Mouse (Mus musculus): ENCODE data around the gene Hus1b.

DNA sequence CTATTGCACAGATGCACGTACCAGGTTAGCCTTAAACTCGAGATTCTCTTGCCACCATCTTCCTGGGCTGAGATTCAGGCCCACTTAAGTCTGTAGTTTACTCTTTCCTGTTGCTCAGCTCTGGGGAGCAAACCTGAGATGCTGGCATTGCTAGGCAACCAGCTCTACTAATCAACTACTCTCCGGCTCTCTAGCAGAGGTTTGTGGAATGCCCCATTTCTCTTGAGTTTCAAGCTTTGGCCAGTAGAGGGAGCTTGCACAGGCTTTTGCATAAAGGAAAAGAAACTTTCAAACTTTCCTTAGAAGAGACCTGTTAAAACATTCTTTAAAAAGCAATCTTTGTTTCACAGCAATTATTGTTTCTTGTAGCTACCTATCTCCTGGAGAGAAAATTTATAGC is 46.3 kb upstream of the Hus1b start:
- TF ChIP-seq MAX (IDR thresholded peaks at IDR 0.05) (no peak), USF1 (IDR thresholded peaks at IDR 0.05; ENCODE audit: low read depth) (no peak), CTCF (IDR thresholded peaks at IDR 0.05; ENCODE audit: control insufficient read depth, insufficient read depth, insufficient read length) (no peak), CEBPB (IDR thresholded peaks at IDR 0.05; ENCODE audit: low read depth) (no peak), FOSL1 (IDR thresholded peaks at IDR 0.05; ENCODE audit: insufficient read depth, low read length, poor library complexity, severe bottlenecking) (no peak), MYOG (IDR thresholded peaks at IDR 0.05; ENCODE audit: control insufficient read depth, extremely low read depth, insufficient read length) (no peak)
